Mouse (Mus musculus): ENCODE results near the gene Smagp. TPM values are rescaled to one million over a fixed set of nuclear protein-coding genes. Genes with fewer than 3 reads are reported as not detected.
A peak's percentile ranks its signal among the peaks of the same experiment; 100 is the strongest.
"Not testable (repeated sequence)": the region's sequence is repeated elsewhere in the genome, so short reads cannot be mapped to it uniquely, and the experiment has no call there.

Smagp gene
- polyA plus RNA-seq, 1 experiment from 2014 or later = 28.5 TPM

GRCm38 (mm10) chr15:100627287-100627686 is 9.5 kb downstream of the Smagp start:
- H3K27ac ChIP-seq (replicated peaks) = 0 out of 2 replicates have a peak overlapping the region, but pooled peaks have one; percentile 22

GRCm38 (mm10) chr15:100624435-100624834 is 12.3 kb downstream of the Smagp start:
- no peaks in the 10 kb centered on the region for H3K27me3 ChIP-seq
- H3K27ac ChIP-seq (replicated peaks) = no peak overlapping the region
- peaks cover 13% of the 10 kb centered on the region for H3K36me3 ChIP-seq
- WGBS = 88% methylated on average over 3 of the region's 3 CpGs
- H3K9me3 ChIP-seq (replicated peaks) = no peaks in the 10 kb centered on the region
- no peak for ATAC-seq (ENCODE audit: insufficient number of reproducible peaks, low FRiP score, low TSS enrichment, low read depth)
- no peak overlapping the region for H3K4me3 ChIP-seq (replicated peaks)
- no peak overlapping the region for H3K4me2 ChIP-seq (replicated peaks)
- peaks cover 14% of the 10 kb centered on the region for H3K4me1 ChIP-seq
- no peak overlapping the region for H3K9ac ChIP-seq

More at GRCm38 (mm10) chr15:100627287-100627686, 9.5 kb downstream of the Smagp start:
- no peak overlapping the region; the same call in 1 of the 2 replicates for H3K4me2 ChIP-seq (replicated peaks)
- no peak overlapping the region for H3K4me3 ChIP-seq (replicated peaks)
- whole genome bisulfite sequencing = 14% methylated on average over 10 of the region's 10 CpGs
- H3K9me3 ChIP-seq (replicated peaks) = no peaks in the 10 kb centered on the region
- no peak overlapping the region for H3K9ac ChIP-seq
- peaks cover 10% of the 10 kb centered on the region for H3K4me1 ChIP-seq
- no peaks in the 10 kb centered on the region for H3K27me3 ChIP-seq
- H3K36me3 ChIP-seq = no peaks in the 10 kb centered on the region
- ATAC-seq (ENCODE audit: insufficient number of reproducible peaks, low FRiP score, low TSS enrichment, low read depth) = no peak

- peaks cover 20% of the 10 kb centered on the region for H3K36me3 ChIP-seq
- no peak overlapping the region for H3K4me2 ChIP-seq (replicated peaks)
- no peak overlapping the region for H3K9ac ChIP-seq
- no peak for ATAC-seq (ENCODE audit: insufficient number of reproducible peaks, low FRiP score, low TSS enrichment, low read depth)
- H3K4me1 ChIP-seq = peaks cover 14% of the 10 kb centered on the region
- no peak overlapping the region for H3K27ac ChIP-seq (replicated peaks)
- no peak overlapping the region for H3K4me3 ChIP-seq (replicated peaks)
- WGBS = 87% methylated on average over 9 of the region's 9 CpGs
- no peaks in the 10 kb centered on the region for H3K27me3 ChIP-seq
- no peaks in the 10 kb centered on the region for H3K9me3 ChIP-seq (replicated peaks)
Observed at GRCm38 (mm10) chr15:100623754-100624153, 13.0 kb downstream of the Smagp start.

- peaks cover 31% of the 10 kb centered on the region for H3K36me3 ChIP-seq
- no peak overlapping the region for H3K27ac ChIP-seq (replicated peaks)
- no peak overlapping the region for H3K4me3 ChIP-seq (replicated peaks)
- no peak overlapping the region for H3K4me2 ChIP-seq (replicated peaks)
- 70% methylated on average over 7 of the region's 7 CpGs for WGBS
- ATAC-seq (ENCODE audit: insufficient number of reproducible peaks, low FRiP score, low TSS enrichment, low read depth) = no peak; the same call in 1 of the 2 replicates
- H3K9me3 ChIP-seq (replicated peaks) = no peaks in the 10 kb centered on the region
- H3K27me3 ChIP-seq = no peaks in the 10 kb centered on the region
- H3K4me1 ChIP-seq = 0 out of 2 replicates have a peak, but pooled peaks cover 4% of the 10 kb centered on the region
- no peak overlapping the region for H3K9ac ChIP-seq
Observed at GRCm38 (mm10) chr15:100622164-100622563, 14.6 kb downstream of the Smagp start.

GRCm38 (mm10) chr15:100621671-100622070 is 15.1 kb downstream of the Smagp start:
- H3K9ac ChIP-seq; H3K4me3 ChIP-seq (replicated peaks); ATAC-seq (ENCODE audit: insufficient number of reproducible peaks, low FRiP score, low TSS enrichment, low read depth); H3K4me1 ChIP-seq; H3K4me2 ChIP-seq (replicated peaks); H3K9me3 ChIP-seq (replicated peaks); H3K27ac ChIP-seq (replicated peaks); H3K27me3 ChIP-seq: not testable (repeated sequence)
- 69% methylated on average over 9 of the region's 9 CpGs for WGBS
- H3K36me3 ChIP-seq = peaks cover 31% of the 10 kb centered on the region

- WGBS = 82% methylated on average over 7 of the region's 7 CpGs
- H3K27me3 ChIP-seq = no peaks in the 10 kb centered on the region
Observed at GRCm38 (mm10) chr15:100619200-100619599, 17.5 kb downstream of the Smagp start.

GRCm38 (mm10) chr15:100616221-100616620 is 20.5 kb downstream of the Smagp start:
- peaks cover 23% of the 10 kb centered on the region for H3K4me1 ChIP-seq
- H3K4me2 ChIP-seq (replicated peaks) = peak overlapping the region; percentile 82
- ATAC-seq (ENCODE audit: insufficient number of reproducible peaks, low FRiP score, low TSS enrichment, low read depth) = no peak
- H3K27ac ChIP-seq (replicated peaks) = peak overlapping the region; percentile 99
- H3K36me3 ChIP-seq = peaks cover 31% of the 10 kb centered on the region
- no peaks in the 10 kb centered on the region for H3K9me3 ChIP-seq (replicated peaks)
- no peaks in the 10 kb centered on the region for H3K27me3 ChIP-seq
- WGBS = under 1% methylated on average over 19 of the region's 19 CpGs
- H3K9ac ChIP-seq = peak overlapping the region; percentile 84
- H3K4me3 ChIP-seq (replicated peaks) = peak overlapping the region; percentile 97

More at GRCm38 (mm10) chr15:100619200-100619599, 17.5 kb downstream of the Smagp start:
- no peaks in the 10 kb centered on the region for H3K9me3 ChIP-seq (replicated peaks)
- H3K27ac ChIP-seq (replicated peaks) = no peak overlapping the region
- peaks cover 17% of the 10 kb centered on the region for H3K4me1 ChIP-seq
- H3K9ac ChIP-seq = no peak overlapping the region
- no peak overlapping the region for H3K4me2 ChIP-seq (replicated peaks)
- no peak overlapping the region for H3K4me3 ChIP-seq (replicated peaks)
- H3K36me3 ChIP-seq = peaks cover 31% of the 10 kb centered on the region
- ATAC-seq (ENCODE audit: insufficient number of reproducible peaks, low FRiP score, low TSS enrichment, low read depth) = no peak

- H3K9ac ChIP-seq = peak overlapping the region; percentile 84
- peak; percentile 84 for ATAC-seq (ENCODE audit: insufficient number of reproducible peaks, low FRiP score, low TSS enrichment, low read depth)
- H3K27me3 ChIP-seq = no peaks in the 10 kb centered on the region
- no peaks in the 10 kb centered on the region for H3K9me3 ChIP-seq (replicated peaks)
- under 1% methylated on average over 41 of the region's 43 CpGs for WGBS
- peaks cover 23% of the 10 kb centered on the region for H3K4me1 ChIP-seq
- H3K4me3 ChIP-seq (replicated peaks) = peak overlapping the region; percentile 97
- peak overlapping the region; percentile 82 for H3K4me2 ChIP-seq (replicated peaks)
- peak overlapping the region; percentile 99 for H3K27ac ChIP-seq (replicated peaks)
- H3K36me3 ChIP-seq = peaks cover 31% of the 10 kb centered on the region
Observed at GRCm38 (mm10) chr15:100615825-100616220, 20.9 kb downstream of the Smagp start.

GRCm38 (mm10) chr15:100614996-100615824 is 21.5 kb downstream of the Smagp start, which contains the start of gene Dazap2:
TSS of gene Dazap2 (plus strand) at chr15:100615349.
- Histone ChIP-seq H3K27me3 (no peaks in the 10 kb centered on the region), H3K9ac (peak within 1 kb of the TSS; percentile 84), H3K9me3 (replicated peaks) (no peaks in the 10 kb centered on the region), H3K4me1 (peaks cover 23% of the 10 kb centered on the region), H3K36me3 (peaks cover 25% of the 10 kb centered on the region), H3K4me2 (replicated peaks) (peak within 1 kb of the TSS; percentile 87), H3K27ac (replicated peaks) (peak within 1 kb of the TSS; percentile 99), H3K4me3 (replicated peaks) (peak within 1 kb of the TSS; percentile 97)
- peak; percentile 91 for ATAC-seq (ENCODE audit: insufficient number of reproducible peaks, low FRiP score, low TSS enrichment, low read depth)
- WGBS = under 1% methylated on average over 85 of the region's 99 CpGs

- H3K9ac ChIP-seq = peak overlapping the region; percentile 42
- H3K4me2 ChIP-seq (replicated peaks) = peak overlapping the region; percentile 87
- ATAC-seq (ENCODE audit: insufficient number of reproducible peaks, low FRiP score, low TSS enrichment, low read depth) = peak; percentile 11
- H3K27me3 ChIP-seq = no peaks in the 10 kb centered on the region
- H3K36me3 ChIP-seq = peaks cover 17% of the 10 kb centered on the region
- peak overlapping the region; percentile 63 for H3K27ac ChIP-seq (replicated peaks)
- 11% methylated on average over 43 of the region's 43 CpGs for WGBS
- H3K4me3 ChIP-seq (replicated peaks) = peak overlapping the region; percentile 97
- H3K4me1 ChIP-seq = peaks cover 23% of the 10 kb centered on the region
- no peaks in the 10 kb centered on the region for H3K9me3 ChIP-seq (replicated peaks)
Observed at GRCm38 (mm10) chr15:100614218-100614995, 22.3 kb downstream of the Smagp start.

- Histone ChIP-seq H3K4me1 (peaks cover 23% of the 10 kb centered on the region), H3K9me3 (replicated peaks) (no peaks in the 10 kb centered on the region), H3K27ac (replicated peaks) (0 out of 2 replicates have a peak overlapping the region, but pooled peaks have one; percentile 8), H3K4me3 (replicated peaks) (peak overlapping the region; percentile 13; the same call in 1 of the 2 replicates), H3K27me3 (no peaks in the 10 kb centered on the region), H3K36me3 (peaks cover 9% of the 10 kb centered on the region), H3K4me2 (replicated peaks) (peak overlapping the region; percentile 42), H3K9ac (no peak overlapping the region)
- ATAC-seq (ENCODE audit: insufficient number of reproducible peaks, low FRiP score, low TSS enrichment, low read depth) = no peak
- WGBS = 7% methylated on average over 16 of the region's 16 CpGs
Observed at GRCm38 (mm10) chr15:100613584-100613983, 23.2 kb downstream of the Smagp start.
